Mouse (Mus musculus) NIH3T3 (cell line): ENCODE results near the gene Klhl20.

Experiments used
- DNase-seq: peaks from one replicate; pipeline ENCODE4 v3.0.0-alpha.2; 2012; ENCODE audit warnings: low read depth

Klhl20 gene

DNA sequence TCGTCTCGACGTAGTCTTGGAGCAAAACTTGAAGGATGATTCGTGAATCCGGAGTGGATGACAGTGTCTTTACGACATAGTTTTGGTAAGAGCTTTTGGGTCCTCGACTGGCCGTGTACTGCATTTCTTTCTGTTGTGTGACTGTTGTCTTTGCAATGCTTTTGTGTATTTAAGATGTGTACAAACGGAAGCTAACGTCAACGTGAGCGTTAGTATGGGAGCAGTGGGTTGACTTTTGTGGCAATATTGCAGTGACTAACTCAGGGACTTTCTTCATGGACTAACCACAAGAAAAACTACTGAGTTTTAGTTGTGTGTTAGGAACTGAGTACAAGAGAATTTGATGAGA lies 60.1 kb downstream of the Klhl20 start:
- DNase-seq = no peak

DNA sequence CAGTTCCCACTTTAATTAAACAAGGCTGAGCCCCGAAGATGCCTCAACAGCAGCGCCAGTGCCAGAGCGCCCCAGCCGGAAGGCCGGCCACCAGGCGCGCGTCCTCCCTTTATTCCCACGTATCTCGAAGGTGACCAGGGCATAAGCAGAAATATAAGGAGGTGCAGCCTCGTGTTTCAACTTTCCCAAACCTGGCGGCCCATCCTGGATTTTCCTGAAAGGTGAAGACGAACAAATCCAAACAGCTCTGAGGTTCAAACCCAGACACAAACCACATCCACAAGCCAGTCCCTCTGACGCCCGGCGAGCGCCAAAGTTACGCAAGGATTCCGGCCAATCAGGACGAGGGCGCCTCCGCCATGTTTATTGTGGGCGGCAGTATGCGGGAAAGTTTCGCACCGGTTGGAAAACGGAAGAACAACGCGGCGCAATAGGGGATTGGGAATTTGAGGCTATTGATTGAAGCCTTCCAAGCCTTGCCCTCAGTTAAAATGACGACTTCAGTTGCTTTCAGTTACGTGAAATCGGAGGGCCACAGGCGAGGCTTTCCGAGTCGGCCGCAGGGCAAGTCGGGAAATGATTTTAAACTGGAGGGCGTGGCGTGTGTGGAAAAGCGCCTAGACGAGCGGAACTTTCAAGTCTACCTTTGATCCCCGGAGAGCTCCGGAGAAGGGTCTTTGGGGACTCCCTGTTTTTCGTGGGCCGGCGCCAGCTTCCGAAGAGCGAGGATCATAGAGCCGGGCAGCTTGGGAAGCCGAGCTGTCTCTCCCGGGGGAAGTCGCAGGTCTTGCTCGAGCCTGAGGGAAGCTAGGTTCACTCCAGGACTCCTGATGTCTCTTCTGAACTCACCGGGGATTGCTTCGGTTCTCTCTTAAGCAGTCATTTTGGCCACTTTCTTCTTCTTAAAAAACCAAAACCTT lies 60.7 kb downstream of the Klhl20 start, which contains the start of the genes Dars2 and Cenpl:
TSS of gene Dars2 (minus strand) at position 307 of the 920 bp plus-strand sequence.
TSS of gene Cenpl (plus strand) at position 362 of the 920 bp plus-strand sequence.
- peak; percentile 98 for DNase-seq

DNA sequence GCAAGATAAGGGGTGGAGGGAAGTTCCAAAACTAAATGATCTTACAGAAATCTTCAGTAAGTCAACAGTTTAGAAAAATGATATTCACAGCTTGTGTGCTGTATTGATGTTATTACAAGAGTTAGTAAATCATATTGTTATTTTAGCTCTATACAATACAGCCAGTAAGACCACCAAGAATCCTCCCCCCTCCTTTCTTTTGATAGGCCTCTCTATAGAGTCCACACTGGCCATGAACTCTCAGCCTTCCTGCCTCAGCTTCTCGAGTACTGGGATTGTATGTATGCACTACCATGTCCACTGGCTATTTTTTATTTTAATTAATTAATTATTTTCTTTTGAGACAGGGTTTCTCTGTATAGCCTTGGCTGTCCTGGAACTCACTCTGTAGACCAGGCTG lies 68.0 kb downstream of the Klhl20 start:
- no peak for DNase-seq

DNA sequence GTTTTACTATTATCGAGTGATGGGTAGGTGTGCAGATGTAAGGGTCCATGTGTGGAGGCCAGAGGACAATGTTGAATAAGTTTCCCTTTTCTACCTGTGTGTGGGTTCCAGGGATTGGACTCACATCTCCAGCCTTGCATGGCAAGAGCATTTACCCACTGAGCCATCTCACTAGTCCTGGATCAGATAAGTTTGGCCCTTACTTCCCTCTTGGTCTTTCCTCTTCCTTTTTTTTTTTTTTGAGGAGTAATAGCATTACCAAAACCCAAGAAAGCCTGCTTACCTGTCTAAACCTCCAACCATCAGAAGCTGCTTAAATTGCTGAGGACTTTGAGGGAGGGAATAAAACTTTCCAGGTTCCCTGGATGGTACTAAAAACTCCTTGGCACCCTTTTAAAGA lies 74.1 kb downstream of the Klhl20 start:
- DNase-seq = no peak

DNA sequence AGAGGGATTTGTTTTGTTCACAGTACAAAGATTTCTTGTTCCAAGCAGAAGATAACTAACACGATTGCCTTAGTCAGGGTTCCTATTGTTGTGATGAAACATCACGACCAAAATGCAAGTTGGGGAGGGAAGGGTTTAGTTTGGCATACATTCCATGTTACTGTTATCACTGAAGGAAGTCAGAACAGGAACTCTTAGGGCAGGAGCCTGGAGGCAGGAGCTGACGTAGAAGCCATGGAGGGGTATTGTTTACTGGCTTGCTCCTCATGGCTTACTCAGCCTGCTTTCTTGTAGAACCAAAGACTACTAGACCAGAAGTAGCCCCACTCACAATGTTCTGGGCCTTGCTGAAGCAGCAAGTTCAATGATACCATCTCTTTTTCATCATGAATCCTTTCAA lies 84.3 kb downstream of the Klhl20 start:
- DNase-seq = no peak

DNA sequence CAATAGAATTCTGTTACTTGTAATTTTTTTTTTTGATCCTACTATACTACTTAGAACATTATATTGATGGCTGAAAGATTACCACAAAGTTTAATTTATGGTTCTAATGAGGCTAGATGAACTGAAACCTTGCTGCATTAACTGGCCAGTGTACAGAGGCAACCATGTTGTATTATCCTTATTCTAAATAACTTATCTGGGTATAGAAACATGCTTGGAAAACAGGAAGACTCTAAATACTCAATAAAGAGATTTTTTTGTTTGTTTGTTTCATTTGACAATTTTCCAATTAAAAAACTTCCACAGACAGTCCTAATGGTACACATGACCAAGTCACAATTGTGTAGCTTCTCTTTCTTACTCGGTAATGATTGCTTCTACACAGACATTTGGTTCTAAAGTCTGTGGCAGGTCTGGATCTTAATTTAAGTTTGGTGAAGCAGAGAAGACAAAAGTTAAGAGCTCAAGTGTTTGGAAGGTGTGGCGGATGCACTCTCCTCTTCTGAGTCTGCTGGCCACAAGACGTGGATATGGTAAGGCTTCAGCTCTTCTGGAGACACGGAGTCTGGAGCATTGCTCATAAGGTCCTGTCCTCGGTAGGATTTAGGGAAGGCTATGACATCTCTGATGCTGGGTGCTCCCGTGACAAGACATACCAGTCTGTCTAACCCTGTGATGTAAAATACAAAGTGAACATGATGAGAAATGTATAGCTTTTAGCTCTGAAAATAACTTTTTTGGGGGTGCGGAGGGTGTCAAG lies 89.9 kb downstream of the Klhl20 start:
- no peak for DNase-seq

DNA sequence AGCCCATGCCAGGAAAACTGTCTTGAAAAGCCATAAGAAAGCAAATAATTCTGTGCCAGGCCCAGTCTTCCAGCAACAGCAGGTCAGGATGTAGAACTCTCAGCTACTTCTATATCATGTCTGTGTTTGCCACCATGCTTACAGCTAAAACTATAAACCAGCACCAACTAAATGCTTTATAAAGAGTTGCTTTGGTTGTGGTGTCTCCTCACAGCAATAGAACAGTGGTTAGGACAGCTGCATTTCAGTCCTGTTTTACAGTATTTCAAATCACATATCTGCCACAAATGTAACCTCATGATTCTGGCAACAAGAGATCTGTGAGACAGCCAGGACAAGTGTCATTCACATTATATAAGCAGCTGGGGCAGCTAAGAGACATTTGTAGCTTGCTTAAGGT lies 90.5 kb downstream of the Klhl20 start:
- peak; percentile 6 for DNase-seq

DNA sequence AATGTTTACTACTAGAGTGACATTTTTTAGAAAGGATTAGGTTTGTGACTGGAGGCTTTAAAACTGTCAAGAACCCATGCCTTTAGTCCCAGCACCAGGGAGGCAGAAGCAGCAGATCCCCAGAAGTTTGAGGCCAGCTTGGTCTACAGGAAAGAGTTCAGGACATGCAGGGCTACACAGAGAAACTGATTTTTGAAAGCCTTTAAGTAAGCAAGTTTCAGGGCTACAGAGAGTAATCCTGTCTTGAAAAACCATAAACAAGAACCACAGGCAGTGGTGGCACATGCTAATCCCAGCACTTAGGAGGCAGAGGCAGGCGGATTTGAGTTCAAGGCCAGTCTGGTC lies 90.9 kb downstream of the Klhl20 start:
- peak; percentile 24 for DNase-seq

DNA sequence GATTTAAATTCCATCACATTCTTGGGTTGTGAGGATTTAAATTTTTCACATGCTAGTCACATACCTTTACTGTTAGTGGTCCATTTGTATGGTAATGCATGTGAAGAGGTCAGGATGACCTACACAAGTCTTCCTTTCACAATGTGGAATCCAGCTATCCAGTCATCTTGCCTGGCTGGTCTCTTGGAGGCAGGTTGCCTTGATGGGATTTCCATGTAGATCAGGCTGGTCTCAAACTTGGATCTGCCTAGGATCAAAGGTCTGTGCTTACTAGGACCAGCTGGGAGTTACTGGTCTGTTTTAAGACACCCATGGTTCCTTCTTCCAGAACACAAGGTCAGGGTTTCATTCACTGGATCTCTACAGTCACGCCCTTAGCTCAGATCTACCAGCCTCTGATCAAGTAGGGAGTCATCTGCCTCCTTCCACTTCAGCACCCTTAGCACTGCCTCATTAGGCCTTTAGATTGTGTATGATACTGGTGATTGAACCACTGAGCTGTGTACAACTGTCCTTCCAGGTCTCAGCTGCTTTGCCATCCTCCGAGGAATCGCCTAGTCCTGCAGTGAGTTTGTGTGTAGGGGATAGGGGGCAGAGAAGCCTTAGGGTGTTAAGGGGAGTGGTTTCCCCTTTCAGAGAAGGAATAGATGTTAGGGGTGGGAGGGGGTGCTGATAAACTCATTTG lies 91.4 kb downstream of the Klhl20 start:
- peak; percentile 74 for DNase-seq

DNA sequence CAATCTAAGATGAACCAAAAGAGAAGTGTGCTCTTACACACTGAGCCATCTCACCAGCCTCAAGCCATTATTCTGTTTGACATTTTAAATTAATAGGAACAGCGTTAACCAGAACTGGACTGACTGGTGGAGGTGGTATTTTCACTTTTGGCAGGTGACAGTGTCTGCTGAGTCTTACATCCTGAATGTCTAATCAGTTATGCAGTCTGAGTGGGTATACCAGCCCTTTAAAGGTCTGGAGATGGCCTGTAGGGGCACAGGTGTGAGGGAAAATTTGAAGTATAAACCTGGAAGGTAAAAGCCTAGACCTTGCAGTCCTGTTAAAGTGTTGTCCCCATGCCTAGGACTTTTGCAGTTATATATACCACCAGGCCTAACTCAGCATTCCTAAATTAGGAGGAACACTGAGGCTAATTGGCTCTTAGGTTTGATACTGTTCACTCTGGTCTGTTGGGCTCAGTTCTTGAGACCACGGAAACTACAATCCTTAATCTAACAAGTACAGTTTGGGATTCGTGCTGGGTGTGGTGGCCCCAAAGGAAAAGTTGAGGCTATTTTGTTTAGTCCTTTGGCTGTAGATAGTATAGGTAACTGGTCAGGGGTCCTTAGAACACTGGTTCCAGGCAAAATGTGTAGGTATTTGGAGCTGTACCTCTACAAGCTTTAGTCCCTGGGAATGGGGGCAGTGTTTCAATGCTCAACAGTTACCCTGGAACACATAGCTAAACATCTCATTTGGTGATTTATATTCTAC lies 92.2 kb downstream of the Klhl20 start:
- DNase-seq = no peak
